Mouse (Mus musculus) frontal cortex, postnatal 10 days (tissue): ENCODE results near the gene Cotl1.

ENCODE experiments used
- DNase-seq, 2 experiments: peaks; one replicate each; pipeline ENCODE4 v3.0.0; 2022; ENCODE audit warnings: low spot score in 2 of 2, mixed read lengths in 1 of 2

The Cotl1 gene

GRCm38 (mm10) chr8:119838100-119838982 lies 2.0 kb downstream of the Cotl1 start:
- DNase-seq = no peak

DNA sequence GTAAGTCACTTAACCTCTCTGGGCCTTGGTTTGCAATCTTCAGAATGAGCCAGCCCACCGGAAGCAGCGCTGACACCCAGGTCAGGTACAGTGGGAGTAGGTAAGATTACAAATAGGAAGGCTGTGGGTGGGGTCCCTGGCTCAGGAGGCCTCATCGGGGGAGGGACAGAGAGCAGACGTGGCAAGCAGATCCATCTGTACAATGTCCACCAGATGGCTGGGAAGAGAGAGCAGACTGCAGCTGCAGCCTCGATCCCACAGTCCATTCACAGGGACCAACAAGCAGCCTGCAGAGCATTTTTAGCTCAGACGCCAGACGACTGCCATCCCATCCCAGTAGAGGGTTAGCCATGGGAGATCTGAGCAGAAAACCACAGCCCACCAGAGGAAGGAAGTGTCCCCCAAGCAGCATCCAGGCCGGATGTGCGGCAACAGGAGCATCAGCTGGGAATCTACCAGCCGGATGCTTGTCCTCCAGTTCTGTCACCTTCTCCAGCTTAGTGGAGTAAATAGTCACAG lies 2.7 kb downstream of the Cotl1 start:
- DNase-seq = no peak

DNA sequence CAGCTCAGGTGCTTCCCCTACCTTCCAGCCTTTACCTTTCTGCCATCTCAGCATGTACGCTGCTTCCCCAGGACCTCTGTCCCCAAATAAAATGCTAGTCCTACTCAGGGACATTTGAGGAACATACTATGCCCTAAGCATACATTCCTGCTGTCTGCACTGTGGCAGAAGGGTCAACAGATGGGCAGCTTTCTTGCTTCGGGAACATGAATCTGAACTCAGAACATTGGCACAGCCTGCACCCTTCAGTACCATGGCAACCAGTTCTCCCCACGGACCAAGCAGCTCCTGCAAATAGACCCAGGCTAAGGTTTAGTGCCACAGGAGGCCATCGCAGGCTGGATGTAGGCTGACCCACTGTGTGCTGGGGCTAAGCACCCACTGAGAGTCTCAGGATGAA lies 3.5 kb downstream of the Cotl1 start:
- DNase-seq = no peak

DNA sequence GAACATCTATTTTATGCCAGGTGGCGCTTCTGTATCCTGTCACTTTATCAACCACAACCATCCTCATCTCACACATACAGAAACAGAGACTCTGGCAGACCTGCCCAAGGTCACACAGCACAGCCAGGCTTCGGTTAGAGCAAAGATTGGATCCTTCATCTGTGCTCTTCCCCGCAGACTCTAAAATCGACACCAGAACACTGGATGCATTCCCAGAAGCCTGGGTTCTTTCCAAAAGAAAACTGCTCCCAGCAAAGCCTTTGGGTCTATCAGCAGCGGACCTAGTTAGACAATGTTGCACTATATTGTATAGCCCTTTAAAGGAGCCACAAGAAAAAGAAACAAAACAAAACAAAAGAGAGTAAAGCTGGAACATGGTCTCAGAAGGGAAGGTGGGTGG lies 5.1 kb downstream of the Cotl1 start:
- DNase-seq = no peak

- DNase-seq = no peak
Measured at GRCm38 (mm10) chr8:119834676-119835075, 5.7 kb downstream of the Cotl1 start.

DNA sequence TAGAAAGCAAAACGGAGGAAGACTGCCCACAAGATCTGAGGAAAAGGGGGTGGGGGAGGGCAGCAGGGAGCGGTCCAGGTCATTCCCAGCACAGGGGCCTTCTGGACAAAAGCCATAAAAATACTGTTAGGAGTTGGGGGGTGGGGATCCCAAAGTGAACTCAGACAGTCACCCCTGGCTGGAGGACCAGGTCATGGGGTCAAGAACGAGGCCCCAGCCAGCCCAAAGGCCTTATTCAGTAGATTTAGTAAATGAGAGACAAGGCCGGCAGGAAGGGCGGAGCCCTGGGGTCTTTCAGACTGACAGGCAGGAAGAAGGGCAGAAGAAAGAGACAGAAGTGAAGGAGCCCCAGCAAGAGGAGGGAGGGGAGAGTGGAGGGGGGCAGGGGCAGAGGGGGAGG lies 7.4 kb downstream of the Cotl1 start:
- DNase-seq = no peak

GRCm38 (mm10) chr8:119832101-119832617 lies 8.2 kb downstream of the Cotl1 start:
- no peak for DNase-seq

- no peak for DNase-seq
Measured at GRCm38 (mm10) chr8:119831336-119831995, 8.9 kb downstream of the Cotl1 start.

- no peak for DNase-seq
Measured at GRCm38 (mm10) chr8:119830589-119830988, 9.8 kb downstream of the Cotl1 start.

DNA sequence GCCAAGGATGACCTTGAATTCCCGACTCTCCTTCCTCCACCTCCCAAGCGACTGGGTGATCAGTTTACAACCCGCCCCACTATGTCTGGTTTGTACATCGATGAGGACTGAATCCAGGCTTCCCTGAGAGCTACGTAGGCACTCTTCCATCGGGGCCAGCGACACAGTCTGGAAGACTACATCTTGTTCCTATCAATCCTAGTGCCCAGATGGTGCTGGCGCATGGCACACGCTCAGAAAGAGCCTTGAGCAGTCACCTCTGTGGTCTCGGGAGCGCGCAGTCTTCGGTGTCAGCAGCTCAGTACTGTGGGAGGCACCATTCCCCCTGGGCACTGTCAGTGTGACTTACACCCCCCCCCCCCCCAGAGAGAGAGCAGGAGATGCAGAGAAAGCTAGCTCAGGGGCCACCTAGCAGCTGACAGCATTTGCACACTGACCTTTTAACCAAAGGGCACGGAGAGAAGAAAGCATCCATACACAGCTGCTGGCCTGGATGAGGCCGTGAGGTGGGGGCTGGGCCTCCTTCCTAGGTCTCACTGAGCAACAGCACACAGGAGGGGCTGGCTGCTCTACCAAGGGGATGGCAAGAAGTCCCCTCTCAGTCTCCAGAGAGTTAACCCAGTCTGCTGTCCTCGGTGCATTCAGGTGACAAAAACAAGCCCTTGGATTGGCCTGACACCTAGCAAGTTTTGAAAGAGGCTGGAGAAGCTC lies 10.3 kb downstream of the Cotl1 start:
- no peak for DNase-seq

DNA sequence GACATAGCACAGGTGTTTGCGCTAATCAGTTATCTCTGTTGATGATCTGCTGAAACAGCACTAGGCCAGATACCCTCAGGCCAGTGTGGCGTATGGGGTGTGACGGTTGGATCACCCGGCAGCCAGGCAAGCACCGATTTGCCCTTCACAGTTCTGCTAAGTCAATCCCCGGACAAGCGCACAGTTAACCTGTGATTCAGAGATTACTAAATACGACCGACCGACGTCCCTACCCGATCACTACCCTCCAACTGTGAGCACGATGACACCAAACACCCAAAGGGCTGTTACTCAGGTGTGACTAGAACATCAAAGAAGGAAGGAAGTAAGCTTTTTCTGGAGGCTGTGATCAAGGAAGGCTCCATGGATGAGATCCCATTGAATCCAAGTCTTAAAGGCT lies 10.9 kb downstream of the Cotl1 start:
- no peak for DNase-seq

DNA sequence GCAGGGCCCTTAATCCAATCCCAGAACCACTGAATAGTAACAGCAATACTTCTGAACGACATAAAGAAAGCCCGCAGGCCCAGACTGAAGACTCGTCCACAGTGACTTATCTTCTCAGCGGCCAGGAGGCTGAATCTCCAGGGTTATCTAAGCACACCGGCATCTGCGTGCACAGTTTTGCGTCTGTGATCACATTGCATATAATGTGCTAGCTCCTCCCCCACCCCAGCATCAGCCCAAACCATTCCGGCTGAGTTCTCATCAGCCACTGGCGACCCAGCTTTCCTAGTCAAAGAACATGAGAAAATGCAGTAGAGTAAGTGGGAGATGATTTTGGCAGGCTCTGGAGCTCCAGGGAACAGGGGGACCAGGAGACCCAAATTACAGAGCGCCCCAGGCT lies 11.3 kb downstream of the Cotl1 start:
- DNase-seq = no peak

DNA sequence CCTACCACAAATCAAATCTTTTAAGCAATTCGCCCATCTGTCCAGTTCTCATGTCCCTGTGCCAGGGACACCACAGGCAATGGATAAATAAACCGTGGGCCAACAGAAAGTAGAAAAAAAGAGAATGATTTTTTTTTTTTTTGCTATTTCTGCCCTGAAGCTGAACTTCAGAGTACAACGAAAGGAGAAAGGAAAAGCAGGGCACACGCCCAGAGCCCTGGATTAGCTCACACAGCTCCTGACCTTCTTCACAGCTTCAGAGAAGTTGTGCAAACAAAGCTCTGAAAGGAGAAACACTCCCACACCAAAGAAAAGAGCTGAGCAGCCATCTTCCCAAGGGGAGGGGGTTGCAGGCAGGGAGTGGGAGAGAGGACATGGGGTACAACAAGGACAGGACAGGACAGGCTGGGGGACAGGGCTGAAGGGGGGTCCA lies 12.6 kb downstream of the Cotl1 start:
- no peak for DNase-seq

- no peak for DNase-seq
Measured at GRCm38 (mm10) chr8:119826982-119827381, 13.4 kb downstream of the Cotl1 start.

- DNase-seq = no peak
Measured at GRCm38 (mm10) chr8:119825950-119826730, 14.2 kb downstream of the Cotl1 start.

- peak in 1 of 2 experiments; percentile 77 for DNase-seq
Measured at GRCm38 (mm10) chr8:119824809-119825273, 15.5 kb downstream of the Cotl1 start.

DNA sequence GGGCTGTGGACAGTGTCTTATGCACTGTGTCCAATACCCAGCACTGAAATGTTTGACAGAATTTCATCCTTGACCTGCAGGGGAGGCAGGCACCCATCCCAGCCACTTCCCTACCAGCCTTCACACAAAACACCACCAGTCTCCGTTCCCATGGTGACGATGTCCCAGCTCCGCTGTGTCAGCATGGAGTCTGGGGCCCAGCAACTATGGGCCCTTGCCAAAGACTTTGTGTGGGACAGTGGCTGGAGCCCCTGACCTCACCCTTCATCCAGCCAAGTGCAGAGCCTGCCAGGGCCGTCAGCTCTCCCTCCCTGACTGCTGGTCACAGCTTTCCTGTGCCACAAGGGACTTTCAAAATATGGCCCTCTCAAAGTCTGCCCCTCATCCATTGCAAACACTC lies 16.2 kb downstream of the Cotl1 start:
- peak; percentile 56 to 69 for DNase-seq

- DNase-seq = no peak
Measured at GRCm38 (mm10) chr8:119823278-119823677, 17.1 kb downstream of the Cotl1 start.

- DNase-seq = no peak
Measured at GRCm38 (mm10) chr8:119821691-119822090, 18.7 kb downstream of the Cotl1 start.

- DNase-seq = no peak
Measured at GRCm38 (mm10) chr8:119819976-119820375, 20.4 kb downstream of the Cotl1 start.

GRCm38 (mm10) chr8:119819316-119819715 lies 21.0 kb downstream of the Cotl1 start:
- DNase-seq = no peak
